Mouse (Mus musculus) induced T-regulatory cell, adult 2 months (primary cell): ENCODE data around the gene Ccdc40.
"Not testable (repeated sequence)": the region's sequence is repeated elsewhere in the genome, so short reads cannot be mapped to it uniquely, and the experiment has no call there.

Experiments used
- DNase-seq: peaks from one replicate; pipeline ENCODE4 v3.0.0-alpha.2; 2012; ENCODE audit warnings: low read depth

Gene Ccdc40

DNA sequence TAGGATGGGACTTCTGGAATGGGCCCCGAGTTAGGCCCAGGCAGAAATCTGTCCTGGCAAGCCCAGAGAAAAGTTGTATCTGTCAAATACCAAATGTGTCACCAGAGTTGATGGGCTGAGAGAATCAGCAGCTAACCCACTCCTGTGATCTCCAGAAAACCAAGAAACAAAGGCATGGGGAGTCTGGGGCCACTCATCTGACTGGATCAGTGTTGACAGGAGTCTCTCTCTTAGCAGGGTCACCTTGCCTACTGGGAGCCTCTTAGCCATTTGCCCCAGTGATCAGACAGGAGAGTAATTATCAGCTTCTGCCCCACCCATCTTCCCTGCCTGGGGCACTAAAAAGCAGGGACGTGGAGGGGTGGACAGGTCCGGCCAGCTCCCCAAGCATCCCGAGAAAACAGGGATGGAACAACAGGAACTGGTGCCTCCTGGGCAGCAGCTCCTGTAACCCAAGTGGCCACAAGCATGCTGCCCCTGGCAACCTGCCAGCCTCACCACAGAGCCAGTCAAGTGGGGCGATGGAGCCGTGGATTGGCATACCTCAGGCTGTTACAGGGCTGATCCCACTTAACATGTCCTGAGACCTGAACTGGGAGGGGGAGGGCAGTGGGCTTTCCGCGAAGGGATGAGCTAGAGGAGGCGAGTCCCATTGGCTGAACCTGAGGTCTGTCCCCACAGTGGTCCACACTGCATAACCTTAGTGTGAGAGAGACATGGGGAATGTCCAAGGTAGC lies 57.6 kb downstream of the Ccdc40 start:
- DNase-seq: no peak

DNA sequence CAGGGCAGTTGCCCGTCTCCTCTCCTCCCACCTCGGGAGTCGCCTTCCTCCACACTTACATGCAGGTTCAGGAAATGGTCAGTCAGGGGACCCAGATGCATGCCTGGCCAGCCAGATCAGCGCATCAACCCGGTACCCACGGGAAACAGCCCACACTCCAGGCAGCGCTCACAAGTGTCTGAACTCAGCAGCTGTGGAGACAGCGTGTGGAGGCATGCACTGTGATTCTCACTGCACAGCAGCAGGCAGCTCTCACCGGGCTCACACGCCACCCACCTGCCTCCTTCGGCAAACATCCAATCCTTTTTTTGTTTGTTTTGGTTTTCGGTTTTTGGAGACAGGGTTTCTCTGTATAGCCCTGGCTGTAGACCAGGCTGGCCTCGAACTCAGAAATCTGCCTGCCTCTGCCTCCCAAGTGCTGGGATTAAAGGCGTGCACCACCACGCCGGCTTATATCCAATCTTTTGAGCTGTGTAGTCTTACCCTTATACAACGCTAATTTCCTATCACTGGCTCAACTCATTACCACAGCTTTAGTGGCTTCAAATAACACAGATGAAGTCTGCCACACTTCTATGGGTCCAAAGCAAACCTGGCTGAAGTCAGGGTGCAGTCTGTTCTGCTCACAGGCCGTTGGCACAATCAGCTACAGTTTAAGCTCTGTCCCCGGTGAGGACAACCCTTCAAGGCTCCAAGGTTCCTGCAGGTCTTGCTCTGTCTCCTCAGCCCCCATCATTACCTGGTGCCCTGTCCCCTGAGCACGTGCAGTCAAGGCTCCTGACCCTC lies 59.0 kb downstream of the Ccdc40 start:
- DNase-seq: no peak

DNA sequence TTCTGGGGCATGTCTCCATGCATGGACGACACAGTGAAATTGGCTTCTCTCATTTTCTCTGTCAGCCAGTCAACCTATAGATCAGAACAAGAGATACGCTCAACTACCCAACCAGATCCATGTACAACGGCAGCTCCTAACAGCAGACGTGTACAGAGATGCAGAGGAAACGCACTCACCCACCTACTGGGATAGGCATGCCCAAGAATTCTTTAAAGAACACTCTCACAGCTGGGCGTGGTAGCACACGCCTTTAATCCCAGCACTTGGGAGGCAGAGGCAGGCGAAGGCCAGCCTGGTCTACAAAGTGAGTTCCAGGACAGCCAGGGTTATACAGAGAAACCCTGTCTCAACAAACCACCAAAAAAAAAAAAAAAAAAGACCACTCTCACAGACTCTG lies 64.5 kb downstream of the Ccdc40 start:
- not testable (repeated sequence) for DNase-seq

DNA sequence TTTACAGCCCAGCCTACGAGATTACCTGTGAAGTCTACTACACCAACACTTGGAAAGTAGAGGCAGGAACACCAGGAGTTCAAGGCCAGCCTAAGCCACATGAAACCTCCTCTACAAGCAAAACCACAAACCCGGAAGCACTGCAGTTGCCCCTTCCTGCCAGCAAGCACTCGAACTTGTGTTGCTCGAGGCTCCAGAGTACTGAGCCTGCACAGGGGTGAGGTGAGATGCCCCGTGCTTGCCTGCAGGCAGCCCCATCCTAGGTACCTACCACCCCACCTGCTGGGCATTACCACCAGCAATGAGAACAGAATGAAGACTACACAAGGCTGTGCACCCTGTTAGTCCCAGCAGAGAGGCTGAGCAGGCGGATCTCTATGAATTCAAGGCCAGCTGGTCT lies 69.6 kb downstream of the Ccdc40 start:
- peak; percentile 57 for DNase-seq

DNA sequence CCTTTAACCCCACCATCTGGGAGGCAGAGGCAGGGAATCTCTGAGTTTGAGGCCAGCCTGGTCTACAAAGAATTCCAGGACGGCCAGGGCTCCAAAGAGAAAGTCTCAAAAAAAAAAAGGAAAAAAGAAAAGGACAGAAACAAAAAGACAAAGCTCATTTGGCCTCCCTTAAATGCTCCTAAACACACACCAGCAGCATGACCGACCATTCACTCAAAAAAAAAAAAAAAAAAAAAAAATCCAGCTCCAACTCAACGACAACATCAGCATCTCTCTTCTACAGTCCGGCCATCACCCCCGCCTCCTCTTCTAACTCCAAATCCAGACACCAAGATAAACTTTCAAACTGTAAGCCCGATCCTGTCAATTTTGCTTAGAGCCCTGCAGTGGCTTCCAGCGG lies 70.5 kb downstream of the Ccdc40 start:
- no peak for DNase-seq

DNA sequence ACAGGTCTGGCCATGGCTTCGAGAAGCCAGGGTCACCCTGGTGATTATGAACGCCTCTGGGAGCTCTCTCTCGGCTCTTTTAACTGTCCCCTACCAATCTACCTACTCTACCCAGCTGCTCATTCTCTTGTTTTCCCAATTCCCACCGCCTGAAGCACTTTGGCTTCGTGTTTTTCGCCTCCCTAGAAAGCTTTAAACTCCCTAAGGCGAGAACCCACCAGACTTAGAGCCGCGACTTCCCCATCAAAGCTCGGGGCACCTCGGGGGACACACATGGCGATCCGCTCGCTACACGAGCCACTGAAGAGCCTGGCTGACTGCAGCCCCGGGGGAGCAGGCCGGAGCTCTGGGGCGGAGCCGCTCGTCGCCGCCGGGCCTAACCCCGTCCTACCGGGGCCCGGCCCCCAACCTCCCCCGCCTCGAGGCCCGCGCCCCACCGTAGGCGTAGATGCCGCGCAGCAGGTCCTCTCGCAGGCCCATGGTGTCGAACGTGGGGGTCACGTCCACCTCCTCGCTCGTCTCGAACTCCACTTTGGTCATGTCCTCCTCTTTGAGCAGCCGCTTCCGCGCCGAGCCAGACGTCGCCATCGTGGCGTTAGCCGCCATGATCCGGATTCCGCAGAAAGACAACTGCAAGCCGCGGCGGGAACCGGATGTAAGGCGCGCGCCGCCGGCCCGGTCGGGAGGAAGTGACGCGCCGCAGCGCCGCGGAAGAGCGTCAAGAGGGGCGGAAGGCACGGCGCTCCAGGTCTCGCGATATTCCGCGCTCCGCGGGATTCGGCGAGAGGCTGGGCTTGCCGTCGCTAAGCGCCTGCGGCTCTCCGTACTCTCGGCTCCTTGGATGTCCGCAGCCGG lies 71.2 kb downstream of the Ccdc40 start, which contains the start of gene Eif4a3:
Gene Eif4a3, minus strand, starts transcription at position 699 of the 855 bp plus-strand sequence.
- DNase-seq: peak; percentile 99

DNA sequence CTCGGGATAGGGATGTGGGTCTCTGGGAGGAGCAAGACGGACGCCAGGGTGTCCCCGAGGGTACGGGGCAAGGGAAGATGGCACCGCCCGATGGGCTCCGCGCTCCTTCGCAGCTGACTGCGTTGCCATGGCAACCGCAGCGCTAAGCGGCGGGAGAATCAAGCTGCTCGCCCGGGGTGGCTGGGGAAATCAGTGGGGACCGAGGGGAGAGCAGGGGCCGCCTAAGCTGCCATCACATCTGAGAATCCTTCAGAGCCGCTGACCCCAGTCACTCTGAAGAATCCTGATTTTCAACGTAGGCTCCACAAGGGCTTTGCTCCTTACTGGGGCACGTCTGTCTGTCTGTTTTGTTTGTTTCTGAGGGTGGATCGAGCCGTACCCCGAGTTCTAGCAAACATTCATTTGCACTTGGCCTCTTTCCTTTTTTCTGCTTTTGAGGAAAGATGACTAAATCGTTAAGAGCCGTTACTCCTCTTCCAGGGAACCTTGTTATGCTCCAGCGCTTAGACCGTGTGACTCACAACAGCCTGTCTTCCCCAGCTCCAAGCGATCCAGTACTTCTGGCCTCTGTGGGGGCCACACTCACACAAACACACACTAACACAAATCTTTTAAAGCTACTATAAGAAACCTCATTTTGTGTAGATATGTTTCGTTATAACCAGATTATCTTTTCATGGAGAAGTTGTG lies 72.0 kb downstream of the Ccdc40 start:
- no peak for DNase-seq

DNA sequence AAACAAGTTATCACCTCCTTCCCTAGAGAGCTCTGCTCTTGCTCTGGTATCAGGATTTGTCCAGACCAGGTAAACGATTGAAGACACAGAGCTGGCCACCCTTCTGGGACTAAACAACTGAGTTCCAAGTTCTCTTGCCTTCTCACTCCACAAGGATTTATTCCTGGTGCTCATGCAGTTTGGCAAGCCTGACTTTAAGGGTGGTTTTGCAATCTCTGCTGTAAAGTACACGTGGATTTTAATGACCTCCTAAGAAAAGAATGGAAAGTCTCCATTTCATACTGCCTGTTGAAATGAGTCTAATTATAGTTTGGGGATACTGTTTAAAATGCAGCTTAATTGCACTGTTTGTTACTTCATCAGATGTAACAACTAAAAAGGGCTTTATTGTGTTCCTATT lies 72.6 kb downstream of the Ccdc40 start:
- DNase-seq: peak; percentile 20

DNA sequence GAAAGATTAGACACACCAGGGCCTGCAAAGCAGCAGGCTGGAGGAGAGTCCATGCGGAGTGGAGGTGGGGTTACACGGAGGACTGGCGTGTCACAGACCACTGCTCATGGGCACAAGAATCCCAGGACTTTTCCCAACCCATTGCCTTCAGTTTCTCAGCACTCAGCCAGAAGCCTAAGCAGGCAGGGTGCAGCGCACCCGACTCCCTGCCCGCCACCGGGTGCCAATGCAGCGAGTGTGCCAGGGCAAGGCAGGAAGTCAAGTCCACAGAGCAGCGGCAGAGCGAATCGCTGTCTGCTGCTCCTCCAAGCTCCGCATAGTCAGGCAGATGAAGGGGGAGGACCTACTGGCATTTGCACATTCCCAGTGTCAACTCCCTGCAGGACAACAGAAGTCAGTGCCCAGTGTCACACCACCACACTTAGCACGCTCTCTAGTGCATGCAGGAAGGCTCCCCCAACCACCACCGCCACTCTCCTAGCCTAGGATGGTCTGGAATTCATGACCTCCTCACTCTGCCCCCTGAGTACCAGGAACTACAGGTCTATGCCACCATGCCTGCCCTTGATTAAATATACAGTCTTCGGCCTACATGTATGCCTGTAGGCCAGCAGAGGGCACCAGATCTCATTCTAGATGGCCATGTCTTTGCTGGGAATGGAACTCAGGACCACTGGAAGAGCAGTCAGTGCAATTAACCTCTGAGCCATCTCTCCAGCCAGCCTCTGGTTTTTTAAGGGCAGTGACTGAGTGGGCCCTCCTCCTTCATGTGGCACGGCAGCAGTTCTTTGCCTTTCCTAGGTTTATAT lies 76.7 kb downstream of the Ccdc40 start:
- DNase-seq: peak; percentile 79

DNA sequence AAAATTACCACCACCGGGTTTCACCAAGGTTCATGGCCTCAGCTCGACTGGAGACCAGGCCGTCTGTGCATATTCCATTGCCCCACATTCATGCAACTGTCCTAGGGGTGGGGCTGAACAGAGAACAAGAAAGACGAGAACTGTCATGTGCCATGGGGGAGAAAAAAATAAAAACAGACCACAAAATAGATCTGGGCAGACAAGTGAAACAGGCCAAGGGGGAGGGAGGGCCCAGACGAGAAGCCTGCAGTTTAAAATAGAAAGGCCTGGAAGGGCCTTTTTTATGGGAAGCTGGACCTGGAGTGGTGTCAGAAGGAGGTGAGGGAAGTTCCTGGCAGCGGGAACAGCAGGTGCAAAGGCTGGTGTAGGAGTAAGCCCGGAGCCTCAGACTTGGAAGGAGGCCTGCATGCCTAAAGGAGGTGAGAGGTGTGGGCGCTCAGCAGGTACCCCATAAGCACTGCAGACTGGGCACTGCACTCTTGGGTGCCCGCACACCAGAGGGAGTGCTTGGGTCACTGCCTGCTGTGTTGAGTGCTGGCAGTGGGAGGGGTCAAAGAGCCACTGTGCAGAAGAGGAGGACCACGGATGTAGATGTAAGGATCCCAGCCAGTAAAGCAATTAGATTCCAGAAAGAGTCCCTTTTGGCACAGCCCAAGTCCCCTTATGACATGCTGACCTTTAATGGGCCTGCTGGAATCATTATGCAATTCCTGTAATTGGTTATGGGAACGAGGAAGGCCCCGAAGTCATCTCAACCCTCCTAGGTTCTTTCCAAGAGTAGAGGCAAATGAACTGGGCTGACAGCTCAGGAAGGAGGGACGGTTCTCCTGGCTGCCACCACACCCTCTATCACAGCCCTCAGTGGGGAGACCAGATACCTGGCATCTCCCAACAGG lies 78.6 kb downstream of the Ccdc40 start:
- DNase-seq: no peak

DNA sequence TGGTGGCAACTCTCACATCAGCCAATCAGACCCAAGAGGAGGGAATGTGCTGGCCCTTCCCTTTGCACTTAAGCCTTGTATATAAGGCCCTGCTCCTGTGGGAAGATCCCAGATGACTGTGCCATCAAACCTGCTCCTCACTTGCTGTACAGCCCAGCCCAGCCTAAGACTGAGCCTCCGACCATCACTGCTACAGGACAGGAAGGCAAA lies 79.2 kb downstream of the Ccdc40 start, which contains the start of gene Card14:
Gene Card14, plus strand, starts transcription at position 111 of the 210 bp plus-strand sequence.
- DNase-seq: no peak

DNA sequence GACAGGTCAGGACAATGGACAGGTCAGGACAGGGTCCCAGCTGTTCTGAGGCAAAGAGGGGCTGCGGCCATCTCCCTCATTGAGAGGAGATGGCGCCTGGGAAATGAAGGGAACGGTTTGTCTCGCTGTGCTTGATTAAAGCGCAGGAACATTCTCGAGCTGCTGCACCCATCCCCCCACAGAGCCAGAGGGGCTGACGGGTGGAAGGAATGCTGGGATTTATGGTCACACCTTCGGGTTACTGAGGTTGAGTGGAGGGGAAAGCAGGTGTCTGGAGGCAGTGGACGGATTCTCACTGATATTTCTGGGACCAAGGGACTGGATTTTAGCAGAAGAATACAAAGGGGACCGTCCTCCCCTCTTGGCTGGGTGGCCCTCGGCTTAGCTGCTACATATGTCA lies 79.5 kb downstream of the Ccdc40 start:
- no peak for DNase-seq

DNA sequence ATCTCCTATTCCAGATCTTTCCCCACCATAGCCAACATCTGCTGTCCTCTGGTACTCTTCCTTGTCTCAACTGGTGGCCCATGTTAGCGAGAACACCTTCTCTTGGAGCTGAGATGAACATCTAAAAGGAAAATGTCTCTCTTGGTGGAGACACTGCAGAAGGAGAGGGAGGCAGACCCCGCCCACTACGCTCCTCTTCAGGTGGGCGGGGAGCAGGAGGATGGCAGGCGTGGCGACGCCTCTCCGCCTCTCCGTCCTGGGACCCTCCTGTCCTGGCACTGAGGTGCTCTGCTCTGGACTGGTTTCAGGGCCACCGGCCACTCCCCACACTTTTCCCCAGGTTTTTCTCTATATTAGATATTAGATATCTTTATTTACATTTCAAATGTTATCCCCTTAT lies 82.2 kb downstream of the Ccdc40 start:
- DNase-seq: no peak

DNA sequence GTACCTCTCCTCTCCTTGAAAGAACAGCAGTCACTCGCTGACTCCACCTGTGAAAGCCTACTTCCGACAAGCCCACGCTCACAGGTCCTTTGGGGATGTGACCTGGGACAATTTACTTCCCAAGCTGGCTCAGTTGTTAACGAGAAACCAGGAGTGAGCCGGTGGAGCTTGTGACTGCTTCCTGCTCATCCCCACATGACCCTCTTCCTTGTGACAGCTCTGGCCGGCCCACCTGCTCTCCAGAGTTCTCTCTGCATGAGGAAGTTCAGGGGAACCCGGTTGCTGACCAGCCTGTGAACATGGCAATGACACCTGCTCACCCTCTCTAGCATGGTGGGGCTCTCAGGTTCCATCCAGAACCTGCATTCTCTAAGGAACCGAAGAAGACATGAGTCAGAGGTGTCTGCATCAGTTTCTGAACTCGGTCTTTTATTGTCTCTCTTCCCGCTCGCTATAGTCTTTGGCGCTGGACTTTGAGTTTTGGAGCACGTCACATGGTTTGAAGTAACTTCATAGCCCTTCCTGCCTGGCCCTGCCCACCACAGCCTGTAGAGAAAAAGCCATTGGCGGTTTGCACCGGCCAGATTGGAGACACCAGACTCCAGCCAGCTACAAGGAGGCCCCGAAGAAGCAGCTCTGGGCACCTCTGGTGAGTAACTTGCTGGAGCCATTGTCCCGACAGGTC lies 86.0 kb downstream of the Ccdc40 start:
- no peak for DNase-seq
